Mouse (Mus musculus): ENCODE results near the gene Mamstr. TPM values are rescaled to one million over a fixed set of nuclear protein-coding genes. Genes with fewer than 3 reads are reported as not detected.
A peak's percentile ranks its signal among the peaks of the same experiment; 100 is the strongest.

The Mamstr gene
- polyA plus RNA-seq, 1 experiment from 2014 or later = 0.40 TPM

DNA sequence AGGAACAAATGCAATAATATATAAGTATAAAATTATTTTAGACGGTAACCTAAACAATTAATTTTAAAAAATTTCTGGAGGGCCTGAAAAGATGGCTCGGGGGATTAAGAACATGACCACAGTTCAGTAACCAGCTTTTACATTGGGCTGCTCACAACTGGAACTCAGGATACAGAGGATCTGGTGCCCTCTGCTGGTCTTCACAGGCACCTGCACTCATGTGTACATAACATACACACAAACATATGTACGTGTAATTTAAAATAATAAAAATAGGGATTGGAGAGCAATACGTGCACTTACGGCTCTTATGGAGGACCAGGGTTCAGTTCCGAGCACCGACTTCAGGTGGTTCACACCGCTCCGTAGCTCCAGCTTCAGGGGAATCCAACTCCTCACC is 29.1 kb downstream of the Mamstr start:
- in situ Hi-C loops (cut with MboI; ENCODE audit: low pct_unique_long_range_greater_than_20kb) = no loop called here
- DNase-seq (ENCODE audit: low read depth, low spot score) (no peak), ATAC-seq (no peak)
- POLR2A ChIA-PET = no interaction called here
- CTCF ChIA-PET = interaction anchor here (0.8 kb wide), 1 partner anchor 14 kb away, joined by 3 read pairs; no protein-coding TSS in a partner anchor
- H3K27me3 ChIP-seq = no peaks in the 10 kb centered on the region
- no peak for TF ChIP-seq CTCF (IDR thresholded peaks at IDR 0.05)

DNA sequence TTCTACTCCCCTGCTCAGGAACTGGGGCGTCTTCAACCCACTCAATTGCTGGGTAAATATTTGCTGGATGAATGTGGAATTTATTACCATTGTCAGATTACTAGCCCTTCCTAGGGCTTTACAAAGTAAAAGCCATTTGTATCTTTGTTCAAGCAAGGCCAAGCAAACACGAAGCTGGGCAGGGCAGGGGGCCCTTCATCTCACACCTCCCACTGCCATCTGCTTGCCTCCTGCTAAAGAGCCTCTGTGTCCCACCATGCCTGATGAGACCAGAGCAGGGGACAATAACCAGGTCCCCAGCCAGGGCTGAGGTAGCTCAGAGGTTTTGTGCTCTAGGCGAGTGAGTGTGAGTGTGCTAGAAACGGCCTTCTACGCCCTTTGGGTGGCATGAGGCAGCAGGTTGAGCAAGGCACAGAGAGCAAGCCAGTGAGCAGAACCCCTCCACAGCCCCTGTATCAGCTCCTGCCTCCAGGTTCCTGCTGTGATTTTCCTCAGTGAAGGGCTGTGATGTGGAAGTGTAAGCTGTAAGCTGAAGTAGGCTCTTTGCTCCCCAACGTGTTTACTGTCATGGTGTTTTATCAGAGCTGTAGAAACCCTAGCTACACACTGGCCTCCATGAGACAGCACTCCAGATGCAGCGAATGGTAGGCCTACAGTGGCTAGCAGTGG is 38.0 kb downstream of the Mamstr start:
- ChIA-PET POLR2A (no interaction called here), CTCF (interaction anchor here (1.3 kb wide), 1 partner anchor 12 kb away, joined by 3 read pairs; no protein-coding TSS in a partner anchor)
- ATAC-seq (no peak), DNase-seq (ENCODE audit: low read depth, low spot score) (no peak)
- no peak for TF ChIP-seq CTCF (IDR thresholded peaks at IDR 0.05)
- in situ Hi-C loops (cut with MboI; ENCODE audit: low pct_unique_long_range_greater_than_20kb) = no loop called here
- H3K27me3 ChIP-seq = no peaks in the 10 kb centered on the region

DNA sequence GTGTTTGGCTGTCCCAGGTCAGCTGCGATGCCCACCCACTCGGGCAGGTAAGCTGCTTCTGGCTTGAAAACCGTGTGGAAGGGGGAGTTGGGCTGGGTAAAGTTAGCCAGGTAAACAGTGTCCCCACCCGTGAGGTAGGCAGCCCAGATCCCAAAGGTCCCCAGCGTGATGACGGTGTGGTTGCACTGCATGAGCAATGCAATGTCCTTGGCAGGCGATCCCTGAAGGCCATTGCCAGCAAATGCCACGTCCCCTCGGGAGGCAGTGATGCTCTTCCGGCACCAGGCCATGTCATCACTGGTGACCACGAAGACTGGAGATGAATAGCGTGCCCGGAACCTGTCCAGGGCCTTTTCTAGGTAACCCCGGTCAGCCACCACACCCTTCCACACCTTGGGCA is 38.7 kb downstream of the Mamstr start:
- POLR2A ChIA-PET = no interaction called here

DNA sequence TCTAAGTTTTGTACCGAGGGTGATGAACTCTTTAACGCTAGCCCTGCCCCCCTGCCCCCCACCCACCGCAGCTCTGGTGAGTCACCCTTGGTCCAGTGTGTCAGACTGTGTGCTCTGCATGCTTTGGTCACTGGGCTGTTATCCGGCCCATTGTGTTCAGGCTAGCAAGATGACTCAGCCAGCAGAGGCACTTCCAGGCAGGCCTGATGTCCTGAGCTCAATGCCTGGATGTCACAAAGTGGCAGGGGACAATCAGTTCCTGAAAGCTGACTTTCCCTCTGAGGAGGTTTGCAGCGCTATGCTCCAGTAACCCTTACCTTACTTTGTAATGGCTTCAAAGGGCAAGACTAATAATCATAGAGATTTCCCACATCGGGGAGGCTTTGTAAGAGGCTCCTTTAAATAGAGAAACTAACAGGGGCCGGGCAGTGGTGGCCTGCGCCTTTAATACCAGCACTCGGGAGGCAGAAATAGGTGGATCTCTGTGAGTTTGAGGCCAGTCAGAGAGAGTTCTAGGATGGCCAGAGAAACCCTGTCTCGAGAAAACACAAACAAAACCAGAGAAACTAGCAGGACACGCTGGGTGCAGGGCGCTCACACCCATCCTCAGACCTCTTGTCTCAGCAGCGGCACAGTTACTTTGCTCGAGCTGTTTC is 40.3 kb downstream of the Mamstr start:
- TF ChIP-seq CTCF (IDR thresholded peaks at IDR 0.05) = no peak
- in situ Hi-C loops (cut with MboI; ENCODE audit: low pct_unique_long_range_greater_than_20kb) = loop anchor here (5.0 to 10.0 kb wide), 3 partner anchors 88 to 203 kb away; no protein-coding TSS in a partner anchor
- H3K27me3 ChIP-seq = no peaks in the 10 kb centered on the region
- ATAC-seq = peak; percentile 93
- ChIA-PET POLR2A (interaction anchor here (1.3 kb wide), 1 partner anchor 28 kb away, joined by 3 read pairs; no protein-coding TSS in a partner anchor), CTCF (interaction anchor here (2.4 to 5.1 kb wide), 2 partner anchors 10 to 88 kb away, joined by 9 to 74 read pairs; no protein-coding TSS in a partner anchor)
- peak; percentile 83 for DNase-seq (ENCODE audit: low read depth, low spot score)

More for the DNA sequence above, 38.7 kb downstream of the Mamstr start:
- H3K27me3 ChIP-seq = no peaks in the 10 kb centered on the region
- DNase-seq (ENCODE audit: low read depth, low spot score) (no peak), ATAC-seq (no peak)
- CTCF ChIA-PET = interaction anchor here (1.3 kb wide), 1 partner anchor 11 kb away, joined by 3 read pairs; no protein-coding TSS in a partner anchor
- in situ Hi-C loops (cut with MboI; ENCODE audit: low pct_unique_long_range_greater_than_20kb) = no loop called here
- no peak for TF ChIP-seq CTCF (IDR thresholded peaks at IDR 0.05)

DNA sequence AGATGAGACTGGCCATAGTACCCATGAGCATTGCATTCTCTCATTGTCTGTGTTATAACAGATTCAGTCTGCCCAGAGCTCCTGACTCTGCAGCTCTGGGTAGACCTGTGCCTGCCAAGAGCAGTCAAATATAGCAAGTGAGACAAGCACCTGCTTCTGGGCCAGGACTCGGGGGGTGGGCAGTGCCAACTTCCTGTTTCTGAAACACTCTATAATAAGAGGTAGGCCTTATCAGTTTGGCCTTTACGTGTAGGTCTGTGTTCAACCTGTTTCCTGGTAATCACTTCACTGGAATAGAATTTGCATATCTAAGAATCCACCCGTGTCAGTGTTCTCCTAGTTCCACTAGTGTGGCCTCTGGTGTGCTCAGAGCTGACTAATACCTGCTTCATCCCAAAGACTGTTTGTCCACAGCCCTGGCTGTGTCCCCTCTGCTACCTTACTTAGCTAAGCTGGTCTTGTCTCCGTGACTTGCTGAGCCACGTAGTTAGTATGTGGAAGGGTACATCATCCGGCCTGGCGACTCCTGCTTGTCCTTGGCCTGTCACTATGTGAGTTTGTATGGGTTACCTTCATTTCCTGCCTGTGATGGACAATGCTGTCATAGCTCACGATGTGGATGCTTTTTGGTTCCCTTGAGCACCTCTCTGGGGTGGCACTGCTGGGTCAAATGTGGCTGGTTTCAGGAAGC is 41.4 kb downstream of the Mamstr start:
- ChIA-PET CTCF (interaction anchor here (2.4 to 5.1 kb wide), 3 partner anchors 9 to 120 kb away, joined by 9 to 74 read pairs (median 12); no protein-coding TSS in a partner anchor), POLR2A (interaction anchor here (0.9 to 1.3 kb wide), 2 partner anchors 26 to 88 kb away, joined by 3 read pairs; no protein-coding TSS in a partner anchor)
- ATAC-seq (no peak), DNase-seq (ENCODE audit: low read depth, low spot score) (no peak)
- TF ChIP-seq CTCF (IDR thresholded peaks at IDR 0.05) = no peak
- in situ Hi-C loops (cut with MboI; ENCODE audit: low pct_unique_long_range_greater_than_20kb) = loop anchor here (5.0 to 10.0 kb wide), 3 partner anchors 89 to 204 kb away; no protein-coding TSS in a partner anchor
- no peaks in the 10 kb centered on the region for H3K27me3 ChIP-seq

DNA sequence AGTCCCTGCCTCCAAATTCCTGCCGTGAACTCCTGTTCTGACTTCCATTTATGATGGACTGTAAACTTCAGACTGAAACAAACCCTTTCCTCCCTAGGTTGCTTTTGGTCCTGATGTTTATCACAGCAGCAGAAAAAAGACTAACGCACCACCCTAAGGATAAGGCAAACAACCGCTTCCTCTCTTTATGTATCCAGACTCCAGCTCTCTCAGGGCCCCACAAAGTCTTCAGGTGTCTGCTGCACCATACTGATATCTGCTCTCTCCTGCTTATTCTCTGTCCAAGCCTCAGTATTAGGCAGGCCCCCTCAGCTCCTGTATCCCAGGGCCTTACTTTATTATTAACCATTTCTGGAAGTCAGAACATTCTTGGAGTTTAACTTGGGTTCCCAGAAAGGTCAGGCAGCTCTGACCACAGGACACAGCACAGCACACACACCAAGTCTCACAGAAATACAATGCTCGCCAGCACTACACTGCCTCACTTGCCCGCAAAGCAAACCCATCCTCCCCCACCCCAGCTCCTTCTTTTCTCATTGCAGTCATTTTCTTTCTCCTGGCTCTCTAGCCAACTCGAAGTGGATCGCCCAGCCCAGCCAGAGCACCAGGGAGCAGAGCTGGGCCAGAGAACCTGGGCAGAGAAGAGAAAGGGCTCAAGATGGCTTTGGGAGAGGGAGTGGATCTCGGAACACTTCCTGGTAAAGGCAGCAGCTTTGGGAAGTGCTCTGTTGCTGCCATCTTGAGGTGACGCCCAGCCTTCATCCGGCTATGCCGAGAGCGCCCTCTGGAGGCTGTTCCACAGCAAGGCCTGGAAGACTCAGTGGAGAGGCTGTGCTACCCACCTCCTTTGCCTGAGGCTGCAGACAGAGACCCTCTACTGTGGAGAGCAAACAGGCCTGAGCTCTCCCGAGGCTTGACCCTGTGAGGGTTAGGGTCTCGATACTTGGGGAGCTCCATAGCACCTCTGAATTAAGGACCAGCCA is 42.7 kb downstream of the Mamstr start:
- ChIA-PET POLR2A (interaction anchor here (0.6 to 2.3 kb wide), 3 partner anchors 19 to 178 kb away, joined by 3 to 17 read pairs (median 6); partner anchors contain the start of gene Dbp), CTCF (interaction anchor here (0.6 to 5.1 kb wide), 34 partner anchors 8 to 223 kb away, joined by 3 to 74 read pairs (median 6); partner anchors contain the start of genes Bax, Dbp, Ftl1 and Fut1)
- no peak for TF ChIP-seq CTCF (IDR thresholded peaks at IDR 0.05)
- ATAC-seq (peak; percentile 17), DNase-seq (ENCODE audit: low read depth, low spot score) (peak; percentile 51)
- no peaks in the 10 kb centered on the region for H3K27me3 ChIP-seq
- in situ Hi-C loops (cut with MboI; ENCODE audit: low pct_unique_long_range_greater_than_20kb) = loop anchor here (5.0 to 10.0 kb wide), 3 partner anchors 90 to 205 kb away; no protein-coding TSS in a partner anchor

DNA sequence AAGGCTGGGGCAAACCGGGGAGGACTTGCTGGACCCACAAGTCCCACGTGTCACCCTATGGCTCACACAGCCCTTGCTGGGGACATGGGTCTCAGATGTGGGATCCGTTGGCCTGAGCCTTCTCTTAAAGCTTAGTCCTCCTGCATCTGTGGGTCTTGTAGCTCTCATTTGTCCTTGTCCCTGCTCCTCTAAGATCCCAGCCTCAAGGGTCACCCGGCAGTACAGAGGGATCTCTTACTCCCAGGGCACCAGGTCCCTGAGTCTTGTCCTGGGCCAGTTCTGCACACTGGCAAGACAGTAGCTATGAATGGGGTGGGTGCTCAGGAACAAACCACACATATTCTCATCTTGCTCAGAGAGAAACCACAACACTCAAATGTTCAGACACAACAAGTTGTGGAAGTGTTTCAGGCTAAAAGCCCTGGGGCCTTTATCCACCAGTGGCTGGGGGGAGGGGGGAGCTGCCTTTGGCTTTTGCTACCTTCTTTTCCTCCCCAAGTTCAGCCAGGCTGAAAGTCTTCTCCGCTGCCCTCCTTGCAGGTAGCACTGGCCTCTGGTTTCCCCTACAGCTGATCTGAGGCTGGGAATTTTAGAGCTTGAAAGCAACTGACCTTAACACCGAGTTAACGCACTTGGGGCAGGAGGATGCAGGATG is 43.7 kb downstream of the Mamstr start, which contains the start of gene Ntn5:
Gene Ntn5, plus strand, starts transcription at position 627 of the 655 bp plus-strand sequence.
- ATAC-seq (no peak), DNase-seq (ENCODE audit: low read depth, low spot score) (no peak)
- in situ Hi-C loops (cut with MboI; ENCODE audit: low pct_unique_long_range_greater_than_20kb) = loop anchor here (5.0 to 10.0 kb wide), 3 partner anchors 91 to 206 kb away; no protein-coding TSS in a partner anchor
- no peaks in the 10 kb centered on the region for H3K27me3 ChIP-seq
- ChIA-PET CTCF (interaction anchor here (0.8 to 5.1 kb wide), 28 partner anchors 8 to 207 kb away, joined by 3 to 74 read pairs (median 6); partner anchors contain the start of genes Dbp, Fut1, Fut2 and Hsd17b14), POLR2A (interaction anchor here (1.6 to 2.3 kb wide), 2 partner anchors 17 to 21 kb away, joined by 6 to 17 read pairs; partner anchors contain the start of gene Dbp)
- TF ChIP-seq CTCF (IDR thresholded peaks at IDR 0.05) = no peak

DNA sequence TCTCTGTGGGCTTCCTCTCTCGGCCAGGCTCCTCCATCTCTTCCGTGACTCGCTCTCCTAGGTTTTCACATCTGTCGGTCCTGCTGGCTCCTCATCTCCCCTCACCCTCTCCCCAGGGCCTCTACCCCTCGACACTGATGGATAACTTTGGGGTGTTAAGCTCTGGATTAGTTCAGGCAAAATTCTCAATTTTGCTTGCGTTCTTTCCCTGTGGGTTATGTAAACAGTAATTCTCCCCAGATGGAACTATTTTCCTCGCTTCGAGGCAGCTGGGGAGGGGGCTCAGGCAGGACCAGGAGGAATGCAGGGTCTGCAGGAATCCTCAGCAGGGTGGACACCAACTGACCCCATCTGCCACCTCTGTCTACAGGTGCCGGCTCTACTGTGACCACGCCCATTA is 46.0 kb downstream of the Mamstr start:
- H3K27me3 ChIP-seq = no peaks in the 10 kb centered on the region
- no peak for TF ChIP-seq CTCF (IDR thresholded peaks at IDR 0.05)
- ATAC-seq (no peak), DNase-seq (ENCODE audit: low read depth, low spot score) (no peak)
- ChIA-PET CTCF (interaction anchor here (1.0 to 1.5 kb wide), 2 partner anchors 12 to 15 kb away, joined by 3 read pairs; no protein-coding TSS in a partner anchor), POLR2A (interaction anchor here (0.6 kb wide), 1 partner anchor 31 kb away, joined by 3 read pairs; no protein-coding TSS in a partner anchor)
- in situ Hi-C loops (cut with MboI; ENCODE audit: low pct_unique_long_range_greater_than_20kb) = loop anchor here (10.0 kb wide), 1 partner anchor 121 kb away; no protein-coding TSS in a partner anchor
